Mouse (Mus musculus): Measurements from ENCODE around the gene Zfp820. TPM values are rescaled to one million over a fixed set of nuclear protein-coding genes. Genes with fewer than 3 reads are reported as not detected.
"Not testable (repeated sequence)": the region's sequence is repeated elsewhere in the genome, so short reads cannot be mapped to it uniquely, and the experiment has no call there.

Gene Zfp820
- 1 to 10 TPM; 3.7 to 4.8 TPM for total RNA-seq (2021)
- long read RNA-seq, experiment 1, partial matches to known transcripts = 0 of 3 reads
- long read RNA-seq, experiment 1, other reads (novel, unspliced or antisense) = 1 of 3 reads
- long read RNA-seq, experiment 2, partial matches to known transcripts = 0 of 5 reads
- long read RNA-seq, experiment 2, other reads (novel, unspliced or antisense) = 2 of 5 reads

- DNase-seq = peak; percentile 78
Measured at GRCm38 (mm10) chr17:21845545-21846321, at the start of gene Zfp820. Gene Zfp820, minus strand, starts transcription at chr17:21845772.

- no peak for DNase-seq
Measured at GRCm38 (mm10) chr17:21871256-21871655, 25.7 kb upstream of the Zfp820 start.

GRCm38 (mm10) chr17:21846322-21846582, 680 bp upstream of the Zfp820 start:
- DNase-seq = not testable (repeated sequence)

GRCm38 (mm10) chr17:21838510-21838909, 7.1 kb downstream of the Zfp820 start:
- DNase-seq = no peak

- DNase-seq = peak; percentile 8
Measured at GRCm38 (mm10) chr17:21801373-21801772, 44.2 kb downstream of the Zfp820 start.

GRCm38 (mm10) chr17:21792256-21792655, 53.3 kb downstream of the Zfp820 start:
- no peak for DNase-seq

- no peak for DNase-seq
Measured at GRCm38 (mm10) chr17:21770336-21770735, 75.2 kb downstream of the Zfp820 start.

Other genes starting within 250 kb of the Zfp820 start
- gene Zfp983, start 195.1 kb downstream of the Zfp820 start, total RNA-seq (2021) = 1 to 10 TPM; 5.1 to 5.5 TPM
- gene Gm10226, start 153.9 kb downstream of the Zfp820 start, total RNA-seq (2021) = 1 to 10 TPM; 3.9 to 4.9 TPM
- 1 to 10 TPM; 4.7 to 8.3 TPM for gene Zfp760, start 138.0 kb downstream of the Zfp820 start, total RNA-seq (2021)
- 10 to 100 TPM in 1 of 2 experiments, 1 to 10 TPM in 1; 9.7 to 12.6 TPM for gene Zfp229, start 115.0 kb downstream of the Zfp820 start, total RNA-seq (2021)
- gene Zfp995, start 64.2 kb upstream of the Zfp820 start, total RNA-seq (2021) = 1 to 10 TPM; 3.9 to 4.1 TPM
- gene Zfp942, start 116.7 kb upstream of the Zfp820 start, total RNA-seq (2021) = 10 to 100 TPM in 1 of 2 experiments, 1 to 10 TPM in 1; 8.2 to 12.8 TPM
- gene Zfp943, start 116.8 kb upstream of the Zfp820 start, total RNA-seq (2021) = 10 to 100 TPM; 12.5 to 17.5 TPM